Mouse (Mus musculus) G1E (cell line): ENCODE data around the gene Larp4.

Source experiments
- CTCF ChIP-seq: IDR thresholded peaks from 2 replicates; pipeline ENCODE4 v1.5.1; 2012; ENCODE audit warnings: low read depth, low read length, inconsistent platforms, mixed read lengths
- GATA1 ChIP-seq: IDR thresholded peaks from 2 replicates; pipeline ENCODE4 v1.6.1; 2012; ENCODE audit warnings: borderline replicate concordance, low read length, inconsistent platforms, mixed read lengths
- POLR2AphosphoS5 ChIP-seq: IDR thresholded peaks from 2 replicates; pipeline ENCODE4 v1.6.1; 2012; ENCODE audit warnings: low read depth, low read length, inconsistent platforms; ENCODE audit not compliant: insufficient replicate concordance
- TAL1 ChIP-seq: conservative IDR thresholded peaks from 2 replicates; pipeline ENCODE4 v1.6.1; 2012; ENCODE audit warnings: low read depth, low read length, inconsistent platforms, mixed read lengths

DNA sequence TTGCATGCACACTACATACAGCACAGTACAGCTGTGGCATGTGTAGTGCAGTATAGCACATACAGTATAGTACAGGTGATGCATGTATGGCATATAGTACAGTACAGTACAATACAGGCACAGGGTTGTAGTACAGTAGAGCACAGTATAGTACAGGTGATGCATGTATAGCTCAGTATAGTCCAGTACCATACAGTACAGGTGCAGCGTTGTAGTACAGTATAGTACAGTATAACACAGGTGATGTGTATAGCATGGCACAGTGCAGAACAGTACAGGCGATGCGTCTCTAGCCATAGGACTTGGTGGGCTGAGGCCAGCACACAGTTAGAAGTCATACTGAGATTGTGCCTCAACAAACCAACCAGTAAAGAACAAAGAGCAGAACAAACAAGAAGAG is 91.5 kb downstream of the Larp4 start:
- TF ChIP-seq CTCF (no peak), GATA1 (no peak), POLR2AphosphoS5 (no peak), TAL1 (no peak)
